Mouse (Mus musculus): ENCODE measurements at regions not wholly inside any gene's neighbourhood (a gene's known extent, or its start where the extent isn't known, plus 50 kb on each side); places are given as distances from the start of the nearest gene placed in this dataset.

DNA sequence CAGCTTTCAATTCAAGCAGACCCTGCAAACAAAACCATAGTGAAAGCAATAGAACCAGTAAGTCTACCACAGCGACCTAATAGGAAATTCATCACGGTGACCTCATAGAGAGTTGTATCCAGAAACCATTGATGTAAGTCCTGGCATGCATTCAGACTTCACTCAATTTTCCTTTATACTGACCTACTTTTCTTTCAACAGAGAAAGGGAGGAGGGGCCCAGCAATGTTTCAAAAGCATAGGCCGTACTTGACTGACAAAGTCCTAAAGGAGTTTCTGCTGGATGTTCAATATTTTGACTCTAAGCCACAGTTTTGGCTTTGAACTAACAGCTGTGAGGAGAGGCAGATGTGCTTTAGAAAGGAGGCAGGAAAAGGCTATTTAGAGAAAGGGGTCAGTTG, 88.4 kb downstream of the AI593442 start:
- no peak for DNase-seq (ENCODE audit: low spot score in 2 of 2)

DNA sequence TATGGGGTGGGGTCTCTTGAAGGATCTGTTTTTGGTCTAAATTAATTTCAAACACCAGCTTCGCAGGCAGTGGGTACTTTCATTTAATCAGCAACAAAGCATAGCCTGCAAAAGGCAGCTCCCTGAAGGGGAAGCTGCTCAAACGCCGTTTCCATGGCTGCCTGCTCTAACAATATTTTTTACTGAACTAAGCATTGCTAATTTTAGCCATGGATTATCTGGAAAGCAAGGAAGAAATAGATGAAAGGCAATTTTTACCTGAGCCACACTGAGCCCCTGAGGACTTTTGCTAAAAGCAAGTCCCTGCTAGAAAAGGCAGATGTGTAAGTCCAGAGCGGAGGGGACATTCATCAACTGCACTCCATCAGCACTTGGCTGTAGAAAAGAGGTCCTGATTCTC, 105.5 kb downstream of the AI593442 start:
- no peak for DNase-seq (ENCODE audit: low spot score in 2 of 2)

DNA sequence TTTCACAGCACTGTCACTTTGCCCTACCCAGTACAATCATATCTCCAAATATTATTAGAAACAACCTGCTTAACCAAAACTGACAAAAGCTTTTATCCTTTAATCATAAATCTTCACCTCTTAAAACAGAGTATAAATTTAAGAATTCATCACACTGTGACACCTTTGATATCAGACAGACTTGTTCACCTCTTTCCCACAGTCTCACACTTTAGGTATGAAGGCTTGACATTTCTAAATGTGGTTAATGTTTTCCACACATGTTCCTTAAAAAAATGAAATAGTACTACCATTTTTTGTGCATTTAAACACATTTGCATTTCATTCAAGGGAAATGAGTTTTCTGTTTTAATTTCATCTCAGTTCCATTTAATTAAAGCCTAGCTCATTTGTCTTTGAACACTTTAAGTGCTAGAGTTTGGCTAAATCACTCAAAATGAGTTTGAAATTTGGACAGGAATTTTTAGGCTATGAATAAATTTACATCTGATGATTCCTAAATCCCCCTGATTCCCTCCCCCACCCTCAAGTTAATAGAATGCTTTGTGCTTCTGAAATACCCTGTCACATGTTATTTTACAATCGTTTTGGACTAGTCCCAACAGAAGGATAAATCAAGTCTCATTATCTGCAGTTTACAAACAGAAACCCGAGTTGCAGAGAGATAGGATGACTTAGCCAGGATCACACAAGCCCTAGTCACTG, 127.9 kb downstream of the AI593442 start:
- DNase-seq (ENCODE audit: low spot score in 2 of 2), result no peak

DNA sequence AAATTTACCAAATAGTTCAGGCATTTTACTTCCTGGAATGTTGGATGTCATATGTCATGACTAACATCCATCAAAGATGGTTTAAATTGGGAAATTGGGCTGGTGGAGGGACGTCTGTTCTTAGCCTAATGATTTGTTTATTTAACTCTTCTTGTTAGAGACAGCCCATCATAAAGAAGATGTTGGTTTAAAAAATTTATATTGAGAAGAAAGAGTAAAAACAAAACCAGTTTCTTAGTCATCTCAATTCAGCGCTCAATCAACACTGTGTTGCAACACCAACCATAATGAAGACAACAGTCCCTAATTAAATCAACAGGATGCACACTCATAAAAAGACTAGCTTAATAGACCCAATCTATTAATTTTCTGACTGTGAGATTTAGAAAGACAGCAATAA, 133.5 kb downstream of the AI593442 start:
- no peak for DNase-seq (ENCODE audit: low spot score in 2 of 2)

DNA sequence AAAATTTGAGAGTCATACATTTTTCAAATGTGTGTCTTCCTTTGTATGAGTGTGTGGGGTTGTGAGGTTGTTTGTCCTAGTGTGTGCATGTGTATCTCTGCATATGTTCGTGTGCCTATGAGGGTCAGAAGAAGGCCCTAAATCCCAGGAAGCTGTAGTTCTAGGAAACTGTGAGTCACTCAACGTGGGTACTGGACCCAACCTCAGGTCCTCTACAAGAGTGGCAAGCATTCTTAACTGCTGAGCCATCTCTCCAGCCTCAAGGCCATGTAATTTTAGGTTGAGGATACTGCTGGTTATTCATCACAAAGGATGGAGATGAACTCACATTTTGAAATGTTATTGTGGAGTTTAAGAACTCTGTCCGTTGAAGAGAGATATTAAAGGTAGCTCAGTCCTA, 140.5 kb downstream of the AI593442 start:
- DNase-seq (ENCODE audit: low spot score in 2 of 2), result no peak

DNA sequence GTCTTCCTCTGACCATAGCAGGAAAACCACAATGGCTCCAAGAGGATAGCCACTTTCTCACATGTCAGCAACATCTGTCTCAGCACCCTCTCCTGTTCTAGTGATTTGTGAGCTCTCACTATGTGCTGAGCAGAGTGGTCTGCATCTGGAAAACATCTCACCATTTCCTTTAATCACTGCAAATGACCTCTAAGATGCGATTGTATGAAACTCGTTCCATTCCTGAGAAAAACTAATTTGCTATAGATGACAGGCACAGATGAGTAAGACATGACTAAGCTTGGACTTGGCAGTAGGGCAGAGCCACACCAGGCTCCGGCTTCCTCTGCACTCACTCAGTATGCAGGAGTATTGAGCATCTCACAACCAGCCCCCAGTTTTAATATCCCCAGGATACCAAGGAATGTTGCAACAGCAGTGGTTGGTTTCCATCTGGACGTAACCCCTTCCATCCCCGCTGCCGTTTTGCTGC, 150.1 kb downstream of the AI593442 start:
- DNase-seq (ENCODE audit: low spot score in 2 of 2), result no peak

DNA sequence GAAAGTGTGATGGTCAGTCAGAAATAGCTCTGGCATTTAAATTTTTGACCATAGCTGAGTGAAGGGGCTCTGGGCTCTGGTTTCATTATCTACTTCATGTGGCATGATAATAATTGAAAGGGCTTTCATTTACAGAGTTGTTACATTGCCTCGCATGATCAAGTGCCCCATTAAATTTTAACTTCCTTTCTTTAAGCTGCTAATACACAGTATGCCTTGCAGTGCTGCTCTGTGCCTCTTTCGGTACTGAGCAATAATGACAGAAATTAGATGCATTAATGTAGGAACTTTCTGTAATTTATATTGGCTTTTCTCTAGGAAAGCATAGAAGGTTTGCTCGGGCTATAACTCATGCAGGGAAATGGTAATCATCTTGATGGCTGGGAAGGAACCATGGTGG, 179.1 kb downstream of the AI593442 start:
- no peak for DNase-seq (ENCODE audit: low spot score in 2 of 2)

DNA sequence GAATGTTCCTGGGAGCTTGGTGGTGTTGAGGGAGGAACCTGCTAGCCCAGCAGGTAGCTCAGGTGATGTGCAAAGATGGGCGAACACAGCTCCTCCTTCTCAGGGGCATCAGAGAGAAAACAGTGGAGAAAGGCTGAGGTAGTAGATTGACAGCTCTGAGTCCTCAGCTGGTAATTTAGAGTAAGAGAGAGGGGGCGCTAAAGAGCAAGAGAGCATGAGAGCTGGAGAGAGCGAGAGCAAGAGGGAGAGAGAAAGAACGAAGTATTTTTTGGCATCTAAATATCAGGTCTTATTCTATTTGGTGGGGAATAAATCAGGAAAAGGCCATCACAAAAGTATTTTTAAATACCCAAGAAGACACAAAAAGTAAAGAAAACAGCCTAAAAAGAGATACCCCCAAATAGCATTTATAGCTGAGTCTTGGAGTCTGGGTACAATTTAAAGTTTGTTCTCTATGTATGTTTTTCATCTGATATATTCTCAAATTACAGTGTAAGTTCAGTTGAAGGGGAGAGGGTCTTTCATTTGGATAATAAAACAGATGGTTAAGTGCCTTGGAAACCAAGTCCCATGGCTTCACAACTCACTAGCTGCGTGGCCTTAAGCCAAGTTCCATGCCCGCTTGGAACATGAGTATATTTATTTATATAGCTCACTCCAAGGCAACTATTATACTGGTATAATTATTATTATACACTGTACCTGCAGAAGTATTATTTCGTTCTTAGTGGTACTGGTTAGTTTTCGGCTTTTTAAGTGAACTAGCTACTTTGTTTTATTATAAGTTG, 183.9 kb downstream of the AI593442 start:
- no peak for DNase-seq (ENCODE audit: low spot score in 2 of 2)

DNA sequence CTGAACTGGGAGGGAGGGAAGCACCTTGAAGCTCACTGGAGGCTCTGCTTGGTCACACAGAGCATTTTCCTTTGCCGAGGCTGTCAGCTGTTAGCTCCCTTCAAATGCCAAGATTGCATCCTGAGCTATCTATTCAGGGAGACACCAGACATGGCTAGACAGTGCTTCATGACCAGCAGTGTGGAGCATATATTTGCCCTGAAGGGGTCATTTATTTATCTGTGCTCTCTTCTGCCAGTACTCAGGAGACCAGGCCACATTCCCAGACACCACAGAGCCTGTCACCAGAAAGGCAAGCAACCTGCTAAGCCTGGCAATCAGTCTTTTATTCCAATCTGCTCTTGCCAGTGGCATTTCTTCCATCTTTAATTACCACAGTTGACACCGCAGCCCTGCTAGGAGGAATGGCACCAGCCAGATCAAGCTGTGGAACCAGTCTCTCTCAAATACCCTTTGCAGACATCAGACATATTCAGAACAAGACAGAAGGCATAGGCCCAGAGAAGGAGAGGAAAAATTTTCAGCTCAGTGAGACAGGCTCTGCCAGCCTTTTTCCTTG, 186.6 kb downstream of the AI593442 start:
- DNase-seq (ENCODE audit: low spot score in 2 of 2), result no peak

DNA sequence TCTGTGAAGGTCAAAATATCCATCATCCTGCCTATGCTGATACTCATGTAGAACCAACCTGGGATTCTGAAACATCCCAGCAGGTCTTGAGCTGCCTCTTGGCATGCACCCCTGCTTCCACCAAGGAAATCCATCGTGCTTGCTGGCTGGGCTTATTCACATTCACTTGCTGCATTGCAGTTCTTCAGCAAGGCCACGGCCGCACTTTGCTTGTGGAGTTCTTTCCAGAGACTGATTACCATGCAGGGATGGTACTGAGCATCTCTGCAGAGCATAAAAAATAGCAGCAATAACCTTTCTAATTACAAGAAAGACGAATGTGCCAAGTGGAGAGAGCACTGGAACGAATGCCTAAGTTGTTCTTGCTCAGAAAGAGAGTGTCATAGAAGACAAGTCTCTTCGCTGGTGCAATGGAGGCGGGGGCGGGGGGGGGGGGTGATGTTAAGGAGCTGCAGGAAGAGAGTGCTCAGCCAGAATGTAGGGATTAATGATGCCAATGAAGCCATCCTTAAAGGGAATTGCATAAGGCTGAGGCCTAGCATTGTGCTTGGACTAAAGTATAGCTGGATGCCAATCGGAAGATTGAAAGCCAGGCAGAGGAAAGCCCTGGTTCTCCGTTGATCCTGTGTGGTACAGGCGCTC, 205.9 kb downstream of the AI593442 start:
- no peak for DNase-seq (ENCODE audit: low spot score in 2 of 2)

DNA sequence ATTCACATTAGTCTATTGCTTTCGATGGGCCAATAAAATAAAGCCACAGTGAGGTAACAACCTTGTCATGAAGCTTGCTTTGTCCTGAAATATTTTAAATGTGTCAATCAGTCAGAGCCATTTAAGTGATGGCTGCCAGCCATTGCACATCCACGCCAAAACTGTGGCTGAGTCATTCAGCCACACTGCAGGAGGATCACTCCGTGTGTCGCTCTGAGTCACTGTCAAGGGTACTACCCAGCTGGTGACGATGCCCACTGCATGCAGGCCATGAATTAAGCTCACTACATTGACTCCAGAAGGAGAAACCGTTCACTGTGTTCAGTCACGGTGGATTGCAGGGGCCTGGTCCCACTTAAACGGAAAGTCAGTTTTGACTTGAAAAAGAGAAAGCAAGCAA, 206.7 kb downstream of the AI593442 start:
- DNase-seq (ENCODE audit: low spot score in 2 of 2), result no peak

DNA sequence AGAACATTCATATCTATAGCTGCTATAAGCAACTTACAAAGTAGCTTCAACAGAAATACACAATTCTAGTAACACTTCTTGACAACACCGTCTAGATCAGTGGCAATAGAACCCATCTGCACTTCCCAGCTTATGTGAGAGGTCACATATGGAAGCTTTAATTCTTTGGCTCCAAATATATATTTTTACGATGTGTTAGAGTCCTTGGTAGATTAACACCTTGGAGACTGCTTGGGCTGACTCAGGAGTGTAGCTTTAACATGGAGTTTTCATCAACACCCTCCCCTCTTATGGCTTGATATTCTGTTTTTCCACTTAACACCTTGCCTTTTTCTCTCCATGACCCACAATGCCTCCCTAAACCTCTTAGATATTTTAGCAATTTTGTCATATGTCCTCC, 221.1 kb downstream of the AI593442 start:
- DNase-seq (ENCODE audit: low spot score in 2 of 2), result no peak

DNA sequence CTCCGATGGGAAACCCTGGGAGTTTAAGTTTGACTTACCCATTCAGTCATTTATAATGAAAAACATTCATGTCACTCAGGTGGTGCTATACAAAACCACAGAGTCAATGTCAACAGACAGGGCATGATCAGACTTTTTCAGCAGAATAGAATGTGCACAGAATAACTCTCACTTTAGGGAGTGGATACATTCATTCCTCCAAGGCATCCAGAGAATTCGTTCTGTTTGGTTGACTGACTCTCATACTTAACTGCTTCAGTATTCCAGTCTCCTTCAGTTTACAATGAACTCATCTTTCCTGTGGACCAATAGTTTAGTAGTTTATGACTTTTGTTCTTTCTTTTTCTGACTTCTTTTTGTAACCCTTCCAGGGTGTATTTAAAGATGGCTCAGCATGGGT, 225.1 kb downstream of the AI593442 start:
- DNase-seq (ENCODE audit: low spot score in 2 of 2), result no peak

DNA sequence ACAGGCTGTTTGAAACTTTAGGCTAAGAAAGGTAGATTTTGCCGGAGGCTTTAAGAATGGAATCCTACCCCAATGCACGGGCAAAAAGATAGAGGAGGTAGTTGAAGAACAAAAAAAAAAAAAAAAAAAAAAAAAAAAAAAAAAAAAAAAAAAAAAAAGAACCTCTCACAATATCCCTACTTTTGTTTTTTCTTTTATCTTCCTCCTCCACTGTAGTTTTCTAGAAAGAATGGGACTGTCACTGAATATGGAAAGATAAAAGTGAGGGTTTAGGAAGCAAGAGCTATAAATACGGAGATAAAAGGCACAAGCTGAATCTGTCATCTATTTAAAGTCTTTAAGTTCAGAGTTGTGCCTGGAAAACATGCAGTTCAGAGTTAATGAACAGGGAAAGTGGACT, 227.8 kb downstream of the AI593442 start:
- DNase-seq (ENCODE audit: low spot score in 2 of 2), result no peak

DNA sequence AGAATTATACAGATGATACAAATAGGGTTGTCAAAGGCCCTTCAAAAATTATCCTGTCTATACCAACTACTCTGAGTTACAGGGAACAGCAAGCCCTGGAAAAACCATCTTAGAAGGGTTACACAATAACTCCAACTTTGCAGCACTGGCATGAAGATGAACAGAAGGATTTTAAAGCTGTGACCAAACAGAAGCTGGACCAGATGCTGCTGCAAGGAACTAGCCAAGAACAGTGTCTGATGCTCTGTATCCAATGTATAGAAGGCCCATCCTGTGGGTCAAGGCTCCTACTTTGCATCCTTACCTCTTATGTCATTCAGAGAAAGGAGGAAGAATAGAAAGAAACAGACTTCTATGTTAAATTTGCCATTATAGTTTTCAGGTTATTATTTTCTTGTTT, 231.3 kb downstream of the AI593442 start:
- DNase-seq (ENCODE audit: low spot score in 2 of 2), result no peak

DNA sequence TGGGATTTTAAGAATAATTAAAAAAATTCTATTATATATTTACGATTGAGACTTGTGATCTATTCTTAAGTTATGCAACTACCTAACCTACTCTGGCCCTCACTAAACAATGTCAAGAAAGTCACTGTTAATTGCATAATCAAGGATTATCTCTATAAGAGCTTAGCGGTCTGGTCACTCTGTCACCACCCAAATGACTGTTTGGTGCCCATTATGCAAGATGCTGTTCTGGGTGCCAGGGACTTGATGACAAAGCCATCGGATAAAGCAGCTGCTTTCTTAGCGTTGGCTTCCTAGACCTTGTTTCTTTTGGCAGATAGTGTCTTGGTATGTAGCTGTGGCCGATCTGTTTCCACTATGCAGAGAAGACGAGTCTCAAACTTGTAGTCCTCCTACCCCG, 236.4 kb downstream of the AI593442 start:
- no peak for DNase-seq (ENCODE audit: low spot score in 2 of 2)

DNA sequence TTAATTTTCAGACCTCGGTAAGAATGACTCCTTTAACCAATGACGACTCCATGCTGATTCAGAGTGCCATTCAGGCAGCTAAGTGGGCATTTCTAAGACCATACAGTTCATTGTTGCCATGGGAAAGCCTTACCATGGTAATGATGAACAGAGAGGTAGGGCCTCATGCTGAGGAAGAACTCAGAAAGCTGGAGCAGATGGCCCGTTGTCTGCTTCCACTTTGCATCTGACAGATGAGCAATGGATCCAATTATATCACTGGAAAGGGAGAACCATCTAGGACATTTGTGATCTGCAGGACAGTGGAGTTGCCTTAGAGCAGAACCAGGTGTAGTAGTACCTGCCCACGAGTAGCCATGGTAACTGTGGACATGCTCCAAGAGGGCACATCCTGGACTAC, 245.4 kb downstream of the AI593442 start:
- no peak for DNase-seq (ENCODE audit: low spot score in 2 of 2)

DNA sequence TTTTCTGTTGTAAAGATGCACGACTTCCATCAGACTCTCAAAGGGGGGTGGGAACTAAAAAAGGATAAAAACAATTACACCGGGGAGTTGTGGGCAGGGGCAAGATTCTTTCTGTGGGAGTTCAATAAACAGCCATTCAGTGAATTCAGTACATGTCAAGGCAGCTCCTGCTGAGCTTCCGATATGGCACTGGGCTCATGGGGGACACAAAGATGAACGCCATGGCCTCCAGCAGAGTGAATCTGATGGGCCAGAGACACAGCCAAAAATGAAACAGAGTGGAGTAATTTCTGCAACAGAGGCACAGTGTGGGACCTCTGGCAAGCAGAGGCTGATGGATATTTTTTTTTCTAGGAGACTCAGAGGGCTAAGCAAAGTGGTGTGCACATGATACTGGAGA, 254.2 kb downstream of the AI593442 start:
- DNase-seq (ENCODE audit: low spot score in 2 of 2), result no peak

DNA sequence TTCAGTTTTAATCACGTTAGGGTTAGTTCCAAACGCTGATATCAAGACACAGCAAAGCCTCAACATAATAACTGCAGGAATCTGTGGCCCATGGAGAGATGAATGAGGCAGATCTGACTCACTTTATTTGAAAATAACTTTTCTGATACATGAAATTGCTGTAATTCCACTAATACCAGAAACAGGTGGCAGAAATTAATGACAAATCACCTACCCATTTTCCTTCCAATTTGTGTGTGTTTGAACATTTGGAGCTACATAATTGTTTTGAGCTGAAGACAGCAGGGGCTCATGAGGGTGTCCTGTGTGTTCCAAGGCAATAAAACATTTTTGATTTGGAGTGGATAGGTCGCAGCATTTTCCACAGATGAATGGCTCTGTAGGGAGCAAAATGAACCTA, 254.2 kb upstream of the Zc3h12c start:
- no peak for DNase-seq (ENCODE audit: low spot score in 2 of 2)

DNA sequence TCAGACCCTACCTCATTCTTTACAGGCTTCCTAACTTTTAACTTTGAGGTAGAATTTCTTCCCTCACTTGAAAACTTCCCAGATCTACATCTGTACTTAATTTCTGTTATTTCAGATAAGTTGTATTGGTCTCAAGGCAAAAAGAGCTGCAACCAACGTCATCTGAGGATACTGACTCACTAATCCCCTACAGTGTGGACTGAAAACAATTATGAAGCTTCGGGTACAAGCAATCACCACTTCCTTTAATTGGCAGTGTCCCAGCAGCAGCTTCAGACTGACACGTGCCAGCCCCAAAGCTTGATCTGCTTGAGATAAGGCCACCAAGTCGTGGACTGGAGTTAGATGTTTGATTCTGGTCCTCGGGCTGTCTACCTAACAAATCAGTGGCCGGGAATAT, 247.3 kb upstream of the Zc3h12c start:
- DNase-seq (ENCODE audit: low spot score in 2 of 2), result no peak

DNA sequence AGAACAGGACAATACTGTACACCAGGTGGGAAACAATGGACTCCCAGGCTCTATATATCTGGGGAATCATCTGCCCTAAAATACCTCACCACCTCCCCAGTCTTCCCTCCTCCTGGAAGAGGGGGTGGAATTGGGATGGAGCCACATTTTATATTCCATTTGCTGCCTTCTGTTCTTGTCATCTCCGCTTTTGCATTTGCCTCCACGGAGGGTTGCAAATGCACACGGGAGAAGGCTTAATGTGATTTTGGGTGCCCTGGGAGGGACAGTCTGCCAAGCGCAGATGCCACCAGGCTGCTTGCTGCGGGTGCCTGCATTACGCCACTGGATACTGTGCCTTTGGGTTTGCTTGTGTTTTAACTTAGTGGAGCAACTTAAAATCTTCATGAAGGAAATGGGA, 239.5 kb upstream of the Zc3h12c start:
- DNase-seq (ENCODE audit: low spot score in 2 of 2), result no peak

DNA sequence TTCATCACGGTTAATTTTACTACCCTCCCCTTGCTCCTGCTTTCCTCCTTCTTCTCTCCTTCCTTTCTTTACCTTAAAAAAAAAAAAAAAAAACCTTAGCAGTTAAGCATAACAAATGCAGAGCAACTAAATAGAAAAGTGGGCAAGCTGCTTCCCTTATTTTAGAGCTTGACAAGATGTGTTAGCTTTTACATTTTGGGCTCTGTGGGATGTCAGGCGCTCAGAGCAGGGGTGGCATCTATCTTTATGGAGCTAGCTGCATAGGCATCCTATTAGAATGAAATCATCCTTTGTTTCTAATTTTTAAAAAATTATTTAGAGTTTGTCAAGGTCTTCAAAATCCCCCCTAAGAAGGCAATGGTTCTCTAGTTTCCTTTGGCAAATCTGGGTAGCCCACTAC, 234.1 kb upstream of the Zc3h12c start:
- no peak for DNase-seq (ENCODE audit: low spot score in 2 of 2)
